ENCODE assay signal across 8 mouse cellular contexts in genomic region chr5:33393803-33394202, GRCm38 (mm10). TPM values are rescaled to one million over a fixed set of nuclear protein-coding genes. Genes with fewer than 3 reads are reported as not detected.
A peak's percentile ranks its signal among the peaks of the same experiment; 100 is the strongest.
DNase-seq lines count a peak whose midpoint lies in the region; ATAC-seq and TF ChIP-seq lines count a peak whose summit lies in the region.

No protein-coding gene starts in this region.

- H3K27ac ChIP-seq in MEL (ENCODE audit: control insufficient read depth, low read depth, low read length), result no peak overlapping the region
- no peak overlapping the region for H3K27ac ChIP-seq in forebrain, embryonic 15.5 days (replicated peaks)
- H3K27ac ChIP-seq in hindbrain, embryonic 10.5 days, result no peak overlapping the region
- no peak overlapping the region for H3K27ac ChIP-seq in lung, postnatal 0 days (ENCODE audit: low read length)

- ATAC-seq in forebrain, embryonic 15.5 days (replicated peaks), result peak; percentile 82
- peak; percentile 40; the same call in 1 of the 2 replicates for ATAC-seq in lung, postnatal 0 days

- H3K9ac ChIP-seq in MEL (ENCODE audit: control insufficient read depth, low read depth, low read length, poor library complexity, severe bottlenecking), result no peak overlapping the region
- H3K9ac ChIP-seq in forebrain, embryonic 15.5 days (replicated peaks), result no peak overlapping the region
- no peak overlapping the region for H3K9ac ChIP-seq in lung, postnatal 0 days (replicated peaks; ENCODE audit: low read depth)

- H3K36me3 ChIP-seq in MEL (ENCODE audit: control insufficient read depth in 1 of 2, insufficient read depth in 2 of 2, low read length in 2 of 2), result no peaks in the 10 kb centered on the region; a peak in 1 of 4 replicates
- H3K36me3 ChIP-seq in forebrain, embryonic 15.5 days, result peaks cover 11% of the 10 kb centered on the region
- peaks cover 24% of the 10 kb centered on the region for H3K36me3 ChIP-seq in hindbrain, embryonic 10.5 days
- peaks cover 8% of the 10 kb centered on the region; the same call in 1 of the 2 replicates for H3K36me3 ChIP-seq in lung, postnatal 0 days (ENCODE audit: insufficient read depth, low read length)

- peak; percentile 85 for DNase-seq in MEL (ENCODE audit: low read depth, low spot score)
- peak; percentile 58 for DNase-seq in cerebellum, adult 11 months
- peak; percentile 78 for DNase-seq in hindbrain, embryonic 10.5 days (ENCODE audit: low spot score)
- peak; percentile 76 for DNase-seq in layer of hippocampus, adult 9-11 months
- DNase-seq in lung, postnatal 0 days (ENCODE audit: low spot score), result peak; percentile 81
- peak; percentile 55 for DNase-seq in retina, adult 2 months (ENCODE audit: low read depth, low spot score)
- DNase-seq in thymus, postnatal 4 days, result peak; percentile 87

- 16% methylated on average over 7 of the region's 7 CpGs for WGBS in forebrain, embryonic 15.5 days
- WGBS in hindbrain, embryonic 10.5 days, result 18% methylated on average over 7 of the region's 7 CpGs
- 19% methylated on average over 7 of the region's 7 CpGs for WGBS in lung, postnatal 0 days

- peak in 2 of 3 experiments; percentile 97 to 100 for TF ChIP-seq CTCF in MEL (IDR thresholded peaks at IDR 0.05 in 2 of 3, conservative IDR thresholded peaks at IDR 0.05 in 1 of 3; ENCODE audit: control insufficient read depth in 1 of 3, insufficient read depth in 1 of 3, low read depth in 2 of 3, low read length in 3 of 3, poor library complexity in 1 of 3, severe bottlenecking in 1 of 3)
- peak; percentile 94 for TF ChIP-seq CTCF in lung, postnatal 0 days (IDR thresholded peaks at IDR 0.05)

- TF ChIP-seq EP300 in MEL (IDR thresholded peaks at IDR 0.05; ENCODE audit: low read depth in 1 of 2, low read length in 2 of 2), result no peak
- no peak for TF ChIP-seq EP300 in lung, postnatal 0 days (IDR thresholded peaks at IDR 0.05)

- TF ChIP-seq RAD21 in MEL (IDR thresholded peaks at IDR 0.05; ENCODE audit: low read depth, low read length), result peak; percentile 95

- no peak for TF ChIP-seq POLR2A in MEL (IDR thresholded peaks at IDR 0.05; ENCODE audit: control insufficient read depth in 1 of 2, insufficient read depth in 1 of 2, low read depth in 1 of 2, low read length in 2 of 2, poor library complexity in 1 of 2)

- no peaks in the 10 kb centered on the region for H3K4me1 ChIP-seq in MEL (ENCODE audit: control insufficient read depth in 1 of 2, insufficient read depth in 2 of 2, low read length in 2 of 2)
- peaks cover 5% of the 10 kb centered on the region; the same call in 1 of the 2 replicates for H3K4me1 ChIP-seq in forebrain, embryonic 15.5 days
- no peaks in the 10 kb centered on the region; the same call in 1 of the 2 replicates for H3K4me1 ChIP-seq in hindbrain, embryonic 10.5 days (replicated peaks)
- H3K4me1 ChIP-seq in lung, postnatal 0 days (ENCODE audit: insufficient read depth, low read depth, low read length), result no peaks in the 10 kb centered on the region

- no peaks in the 10 kb centered on the region for H3K79me2 ChIP-seq in MEL (ENCODE audit: control insufficient read depth, insufficient read depth, low read length, poor library complexity)

- no peaks in the 10 kb centered on the region for H3K9me3 ChIP-seq in MEL (replicated peaks; ENCODE audit: insufficient read depth, low read length)
- no peaks in the 10 kb centered on the region for H3K9me3 ChIP-seq in forebrain, embryonic 15.5 days
- no peaks in the 10 kb centered on the region for H3K9me3 ChIP-seq in hindbrain, embryonic 10.5 days
- no peaks in the 10 kb centered on the region for H3K9me3 ChIP-seq in lung, postnatal 0 days (ENCODE audit: low read length)

- H3K27me3 ChIP-seq in MEL (ENCODE audit: control insufficient read depth in 1 of 2, insufficient read depth in 2 of 2, low read length in 2 of 2), result no peaks in the 10 kb centered on the region
- H3K27me3 ChIP-seq in forebrain, embryonic 15.5 days, result no peaks in the 10 kb centered on the region
- H3K27me3 ChIP-seq in hindbrain, embryonic 10.5 days (ENCODE audit: insufficient read depth, poor library complexity, severe bottlenecking), result peaks cover 6% of the 10 kb centered on the region; the same call in 1 of the 2 replicates
- no peaks in the 10 kb centered on the region for H3K27me3 ChIP-seq in lung, postnatal 0 days (replicated peaks; ENCODE audit: insufficient read depth, low read length)

- no peak overlapping the region for H3K4me3 ChIP-seq in MEL (ENCODE audit: control insufficient read depth in 1 of 2, insufficient read depth in 1 of 2, low read depth in 2 of 2, low read length in 2 of 2)
- no peak overlapping the region for H3K4me3 ChIP-seq in forebrain, embryonic 15.5 days
- no peak overlapping the region for H3K4me3 ChIP-seq in hindbrain, embryonic 10.5 days
- no peak overlapping the region for H3K4me3 ChIP-seq in lung, postnatal 0 days (ENCODE audit: low read depth, low read length)

- no peak overlapping the region for H3K4me2 ChIP-seq in forebrain, embryonic 15.5 days (replicated peaks)
- no peak overlapping the region for H3K4me2 ChIP-seq in lung, postnatal 0 days (replicated peaks; ENCODE audit: low read depth, low read length)

TF ChIP-seq in MEL, 35 proteins besides CTCF, POLR2A, EP300 and RAD21:
- TF ChIP-seq MYB (IDR thresholded peaks at IDR 0.05; ENCODE audit: low read depth, low read length), result no peak
- no peak for TF ChIP-seq UBTF (IDR thresholded peaks at IDR 0.05; ENCODE audit: borderline replicate concordance, insufficient read depth, low read depth, low read length)
- no peak for TF ChIP-seq TAL1 (IDR thresholded peaks at IDR 0.05; ENCODE audit: low read length)
- TF ChIP-seq MXI1 (IDR thresholded peaks at IDR 0.05; ENCODE audit: low read depth, low read length), result no peak
- no peak for TF ChIP-seq ZNF384 (IDR thresholded peaks at IDR 0.05; ENCODE audit: low read depth, low read length)
- TF ChIP-seq ZC3H11A (IDR thresholded peaks at IDR 0.05; ENCODE audit: low read depth, low read length), result peak; percentile 88
- TF ChIP-seq USF1 (IDR thresholded peaks at IDR 0.05; ENCODE audit: low read depth, low read length), result no peak
- TF ChIP-seq POLR2AphosphoS2 (IDR thresholded peaks at IDR 0.05; ENCODE audit: low read length), result no peak
- no peak for TF ChIP-seq BHLHE40 (IDR thresholded peaks at IDR 0.05; ENCODE audit: borderline replicate concordance, low read depth, low read length)
- TF ChIP-seq MYC (IDR thresholded peaks at IDR 0.05; ENCODE audit: low read depth, low read length), result peak; percentile 70; the same call in 1 of the 2 replicates
- peak; percentile 36; the same call in 1 of the 2 replicates for TF ChIP-seq SIN3A (IDR thresholded peaks at IDR 0.05; ENCODE audit: low read length)
- peak; percentile 44; the same call in 1 of the 2 replicates for TF ChIP-seq HCFC1 (IDR thresholded peaks at IDR 0.05; ENCODE audit: low read depth, low read length)
- TF ChIP-seq SMC3 (IDR thresholded peaks at IDR 0.05; ENCODE audit: low read depth, low read length), result peak; percentile 95
- TF ChIP-seq E2F4 (IDR thresholded peaks at IDR 0.05; ENCODE audit: borderline replicate concordance, low read depth, low read length), result no peak
- no peak for TF ChIP-seq CHD1 (IDR thresholded peaks at IDR 0.05; ENCODE audit: low read depth, low read length)
- no peak for TF ChIP-seq MEF2A (IDR thresholded peaks at IDR 0.05; ENCODE audit: extremely low read depth, insufficient replicate concordance, low read depth, low read length, poor library complexity, severe bottlenecking)
- no peak for TF ChIP-seq TCF12 (IDR thresholded peaks at IDR 0.05; ENCODE audit: low read depth, low read length)
- no peak for TF ChIP-seq NRF1 (IDR thresholded peaks at IDR 0.05; ENCODE audit: insufficient read depth, low read depth, low read length, poor library complexity, severe bottlenecking)
- TF ChIP-seq USF2 (IDR thresholded peaks at IDR 0.05; ENCODE audit: borderline replicate concordance in 1 of 2, insufficient read depth in 1 of 2, low read depth in 1 of 2, low read length in 2 of 2), result no peak
- no peak for TF ChIP-seq ZMIZ1 (IDR thresholded peaks at IDR 0.05; ENCODE audit: low read depth, low read length)

RNA-seq across cellular contexts. Expression of gene Uvssa, which starts 15.5 kb away (rescaled TPM):
- 4.7 and 6.3 TPM in 2 replicates for total RNA-seq in MEL (2012; rRNA removed)
- 10 to 100 TPM in 1 of 2 experiments, not detected in 1; 10.6 TPM for polyA plus RNA-seq in MEL (2012; ENCODE audit: insufficient read depth in 1 of 2, insufficient read length in 2 of 2, low read depth in 1 of 2, low replicate concordance in 2 of 2, missing spikeins in 1 of 2)
- 8.5 and 8.8 TPM in 2 replicates for polyA plus RNA-seq in forebrain, embryonic 15.5 days (2015; fragmentation: Nextera tagmentation; extraction: Ambion mirVana)
- 6.1 and 6.4 TPM in 2 replicates for polyA plus RNA-seq in hindbrain, embryonic 10.5 days (2016; fragmentation: Nextera tagmentation; extraction: Ambion mirVana)
- polyA plus RNA-seq in lung, postnatal 0 days (2015; fragmentation: Nextera tagmentation; extraction: Ambion mirVana), result 7.0 and 7.2 TPM in 2 replicates

RNA-seq across cellular contexts. Expression of gene Nkx1-1, which starts 40.0 kb away (rescaled TPM):
- not detected in 2 replicates for total RNA-seq in MEL (2012; rRNA removed)
- not detected for polyA plus RNA-seq in MEL (2012; ENCODE audit: insufficient read depth in 1 of 2, insufficient read length in 2 of 2, low read depth in 1 of 2, low replicate concordance in 2 of 2, missing spikeins in 1 of 2)
- polyA plus RNA-seq in forebrain, embryonic 15.5 days (2015; fragmentation: Nextera tagmentation; extraction: Ambion mirVana), result not detected in 2 replicates
- polyA plus RNA-seq in hindbrain, embryonic 10.5 days (2016; fragmentation: Nextera tagmentation; extraction: Ambion mirVana), result 0.21 TPM in 1 of 2 replicates, not detected in the other
- polyA plus RNA-seq in lung, postnatal 0 days (2015; fragmentation: Nextera tagmentation; extraction: Ambion mirVana), result not detected in 2 replicates

RNA-seq across cellular contexts. Expression of gene Maea, which starts 58.5 kb away (rescaled TPM):
- total RNA-seq in MEL (2012; rRNA removed), result 140 and 151 TPM in 2 replicates
- 100 to 1,000 TPM in 1 of 2 experiments, not detected in 1; 224 TPM for polyA plus RNA-seq in MEL (2012; ENCODE audit: insufficient read depth in 1 of 2, insufficient read length in 2 of 2, low read depth in 1 of 2, low replicate concordance in 2 of 2, missing spikeins in 1 of 2)
- 101 and 107 TPM in 2 replicates for polyA plus RNA-seq in forebrain, embryonic 15.5 days (2015; fragmentation: Nextera tagmentation; extraction: Ambion mirVana)
- 154 and 164 TPM in 2 replicates for polyA plus RNA-seq in hindbrain, embryonic 10.5 days (2016; fragmentation: Nextera tagmentation; extraction: Ambion mirVana)
- polyA plus RNA-seq in lung, postnatal 0 days (2015; fragmentation: Nextera tagmentation; extraction: Ambion mirVana), result 93.6 and 96.0 TPM in 2 replicates
